Mouse (Mus musculus) hindbrain, embryonic 10.5 days (tissue): ENCODE data around the gene Alkbh3. TPM values are rescaled to one million over a fixed set of nuclear protein-coding genes. Genes with fewer than 3 reads are reported as not detected.
A peak's percentile ranks its signal among the peaks of the same experiment; 100 is the strongest.

ENCODE experiments used
- DNase-seq: peaks from one replicate; pipeline ENCODE4 v3.0.0-alpha.2; 2017; ENCODE audit warnings: low spot score
- H3K27ac ChIP-seq: fragments of 300-500 bp; sonication (generic); 2 replicates; pipeline ENCODE4 v1.5.1; 2016; ENCODE audit warnings: mild to moderate bottlenecking, moderate library complexity
- H3K27me3 ChIP-seq: fragments of 300-500 bp; sonication (generic); 2 replicates; pipeline ENCODE4 v1.6.1; 2016; ENCODE audit warnings: mild to moderate bottlenecking; ENCODE audit not compliant: poor library complexity, insufficient read depth, severe bottlenecking
- H3K36me3 ChIP-seq: fragments of 300-500 bp; sonication (generic); 2 replicates; pipeline ENCODE4 v1.6.1; 2016; ENCODE audit warnings: mild to moderate bottlenecking, moderate library complexity
- H3K4me1 ChIP-seq: fragments of 300-500 bp; sonication (generic); replicated peaks from 2 replicates; pipeline ENCODE4 v1.6.1; 2016; ENCODE audit warnings: mild to moderate bottlenecking
- H3K4me3 ChIP-seq: fragments of 300-500 bp; sonication (generic); 2 replicates; pipeline ENCODE4 v1.5.1; 2016; ENCODE audit warnings: mild to moderate bottlenecking, moderate library complexity
- H3K9me3 ChIP-seq: fragments of 300-500 bp; sonication (generic); 2 replicates; pipeline ENCODE4 v1.6.1; 2016; ENCODE audit warnings: mild to moderate bottlenecking, moderate library complexity
- WGBS: fragments of 180-500 bp; shearing (Covaris S2); methylation state at CpG from one replicate; pipeline ENCODE4 v1.1.7; 2016; 5-methylcytosine and 5-hydroxymethylcytosine counted together
- polyA plus RNA-seq: library from polyadenylated mRNA; unstranded; fragments of >200 nt; fragmentation: Nextera tagmentation; extraction: Ambion mirVana; gene quantifications from 2 replicates; pipeline ENCODE4 v1.2.1, GENCODE M21; 2016

Alkbh3 gene
- polyA plus RNA-seq, 1 experiment from 2014 or later: 58.7 TPM

DNA sequence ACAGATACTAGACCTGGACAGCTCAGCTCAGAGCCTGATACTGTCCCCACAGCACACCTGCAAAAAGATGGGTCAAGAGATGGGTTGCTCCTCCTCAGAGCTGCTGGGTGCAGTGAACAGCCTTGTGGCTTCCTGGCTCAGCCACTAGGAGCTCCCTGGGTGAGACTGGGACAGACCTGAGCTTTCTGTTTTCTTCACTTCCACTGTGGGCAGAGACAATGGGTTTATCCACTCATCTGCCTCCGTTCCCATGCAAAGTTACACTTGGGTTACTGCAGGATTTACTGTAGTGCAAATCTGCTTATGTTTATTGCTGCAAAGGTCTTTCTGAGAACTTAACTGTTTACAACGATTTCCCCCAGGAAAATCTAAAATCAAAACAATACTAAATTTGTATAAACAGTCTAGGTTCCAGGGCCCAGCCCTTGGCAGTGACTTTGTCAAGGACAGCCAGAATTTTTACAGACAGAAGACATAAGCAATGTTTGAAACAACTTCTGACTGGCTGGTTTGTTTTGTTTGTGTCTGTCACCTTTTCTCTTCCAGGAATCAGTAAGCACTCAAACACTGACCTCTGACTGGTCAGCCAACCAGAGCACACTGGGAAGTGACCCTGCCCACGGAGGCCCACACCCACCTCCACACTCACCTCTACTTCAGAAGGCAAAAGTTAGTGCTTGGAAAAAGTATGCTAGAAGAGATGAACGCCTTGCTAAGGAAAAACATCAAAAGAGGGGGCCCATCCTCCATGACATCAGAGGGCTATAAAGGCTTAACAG is 28.0 kb downstream of the Alkbh3 start:
- WGBS: 88% methylated on average over 4 of the region's 4 CpGs

DNA sequence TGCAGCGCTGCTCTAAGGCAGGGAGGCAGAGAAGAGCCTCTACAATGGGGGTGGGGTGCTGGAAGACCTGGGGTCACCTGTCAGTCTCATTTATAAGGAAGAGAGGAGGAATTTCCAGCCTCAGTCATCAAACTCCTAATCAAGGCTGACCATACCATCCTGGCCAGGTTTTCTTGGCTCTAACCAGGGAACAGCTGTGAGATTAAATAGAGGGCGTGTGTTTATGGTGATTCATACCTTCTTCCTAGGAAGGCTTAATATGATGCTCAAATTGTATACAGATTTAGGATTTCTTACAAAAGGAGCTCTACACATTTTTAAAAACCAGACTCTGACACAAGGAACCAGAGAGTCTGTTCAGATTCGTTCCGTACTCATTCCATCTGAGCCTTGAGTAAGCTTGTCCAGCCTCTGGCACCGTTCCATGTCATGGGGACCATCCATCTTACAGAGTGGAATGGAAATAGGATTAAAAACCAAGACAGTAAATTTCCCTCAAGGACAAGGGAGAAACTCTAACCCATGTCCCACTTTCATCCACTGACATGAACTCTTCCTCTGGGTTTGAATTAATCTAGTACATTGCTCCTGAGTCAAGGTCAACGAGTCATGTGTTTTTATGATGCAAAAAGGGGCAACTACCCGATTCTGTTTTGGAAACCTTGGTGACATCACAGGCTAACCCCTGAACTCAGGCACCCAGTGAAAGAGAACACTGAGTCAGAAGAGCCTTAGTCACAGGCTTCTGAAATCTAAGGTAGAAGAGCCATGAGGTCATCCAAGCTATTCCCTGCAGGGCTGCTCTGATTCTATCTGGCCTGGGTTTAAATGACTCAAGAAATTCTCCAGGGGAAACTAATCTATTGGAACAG is 31.1 kb downstream of the Alkbh3 start:
- Histone ChIP-seq H3K9me3 (no peaks in the 10 kb centered on the region), H3K27ac (no peak overlapping the region), H3K4me1 (peaks cover 28% of the 10 kb centered on the region), H3K4me3 (no peak overlapping the region), H3K36me3 (peaks cover 58% of the 10 kb centered on the region), H3K27me3 (peaks cover 17% of the 10 kb centered on the region)
- 93% methylated on average over 7 of the region's 7 CpGs for WGBS
- DNase-seq: no peak

More for the DNA sequence above, 28.0 kb downstream of the Alkbh3 start:
- Histone ChIP-seq H3K36me3 (peaks cover 86% of the 10 kb centered on the region), H3K4me1 (peaks cover under 1% of the 10 kb centered on the region; the same call in 1 of the 2 replicates), H3K27me3 (peaks cover 4% of the 10 kb centered on the region; the same call in 1 of the 2 replicates), H3K27ac (no peak overlapping the region), H3K9me3 (no peaks in the 10 kb centered on the region), H3K4me3 (no peak overlapping the region)
- DNase-seq: no peak

- Histone ChIP-seq H3K27ac (peak overlapping the region; percentile 83), H3K36me3 (peaks cover 31% of the 10 kb centered on the region), H3K9me3 (no peaks in the 10 kb centered on the region), H3K27me3 (peaks cover 36% of the 10 kb centered on the region), H3K4me1 (peaks cover 28% of the 10 kb centered on the region), H3K4me3 (peak overlapping the region; percentile 57)
- WGBS: 3% methylated on average over 37 of the region's 37 CpGs
- DNase-seq: peak; percentile 56
These were observed 34.0 kb downstream of the Alkbh3 start for GRCm38 (mm10) chr2:93976436-93977252.

DNA sequence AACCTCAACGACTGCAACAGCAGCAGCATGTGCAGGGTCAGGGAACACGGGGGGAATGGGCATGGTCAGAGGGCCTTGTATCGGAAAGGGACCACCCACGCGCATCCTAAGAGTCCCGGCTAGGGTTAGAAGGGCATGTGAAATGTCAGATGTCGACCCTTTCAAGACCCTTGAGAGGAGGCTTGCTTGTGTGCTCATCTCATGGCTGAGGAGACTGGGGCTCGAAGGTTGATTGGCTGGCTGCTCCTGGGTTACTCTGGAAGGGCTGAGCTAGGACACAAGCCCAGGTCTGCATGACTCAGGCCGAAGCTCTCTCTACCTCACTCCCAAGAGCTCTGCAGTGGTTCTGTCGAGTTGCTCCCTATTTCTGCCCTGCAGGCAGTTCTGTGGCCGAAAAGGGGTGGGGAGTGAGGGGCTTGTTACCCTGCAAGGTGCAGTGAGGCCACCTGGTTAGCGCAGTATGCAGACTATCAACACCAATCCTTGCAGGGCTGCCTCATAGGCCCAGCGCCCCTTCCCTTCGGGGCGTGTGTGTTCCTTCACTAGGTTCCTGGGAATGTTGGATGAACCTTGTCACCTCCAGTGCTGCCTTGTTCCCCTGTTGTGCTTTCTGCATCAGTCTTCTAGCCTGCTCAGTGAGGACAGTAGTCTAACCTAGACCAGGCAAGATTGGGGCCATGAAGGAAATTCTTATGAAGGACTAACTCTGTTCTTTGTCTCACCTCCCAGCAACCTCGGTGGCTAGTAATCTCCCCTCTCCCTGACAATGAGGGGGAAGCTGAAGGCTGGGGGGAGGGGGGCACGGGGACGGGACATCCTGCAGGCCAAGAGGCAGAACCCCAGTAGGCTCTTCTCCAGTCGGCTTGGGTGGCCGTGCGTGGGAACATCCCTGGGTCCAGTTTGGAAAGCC is 34.8 kb downstream of the Alkbh3 start:
- DNase-seq: peak; percentile 52
- WGBS: 9% methylated on average over 21 of the region's 21 CpGs
- Histone ChIP-seq H3K9me3 (no peaks in the 10 kb centered on the region), H3K4me3 (peak overlapping the region; percentile 57), H3K36me3 (peaks cover 22% of the 10 kb centered on the region), H3K27ac (peak overlapping the region; percentile 83), H3K4me1 (peaks cover 28% of the 10 kb centered on the region), H3K27me3 (peaks cover 40% of the 10 kb centered on the region)

DNA sequence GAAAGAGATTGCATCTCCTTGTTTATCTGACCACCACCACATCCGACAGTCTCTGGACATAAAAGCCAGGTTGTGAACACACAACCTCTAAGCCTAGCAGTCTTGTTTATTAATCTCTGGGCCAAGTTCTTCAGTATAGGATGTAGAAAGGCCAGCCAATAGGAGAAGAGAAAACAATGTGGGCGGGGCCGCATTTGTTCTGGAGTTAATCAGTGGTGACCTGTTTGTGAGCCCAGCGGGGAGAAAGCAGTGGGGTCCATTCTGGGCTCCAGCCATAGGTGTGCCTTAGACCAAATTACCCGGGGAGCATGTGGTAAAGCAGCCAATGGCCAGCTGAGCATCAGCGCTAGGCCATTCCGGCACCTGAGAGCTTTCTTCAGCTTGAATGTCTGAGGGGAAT is 35.6 kb downstream of the Alkbh3 start:
- DNase-seq: no peak
- H3K4me1 ChIP-seq: peaks cover 28% of the 10 kb centered on the region
- H3K27ac ChIP-seq: no peak overlapping the region
- H3K9me3 ChIP-seq: no peaks in the 10 kb centered on the region
- peaks cover 15% of the 10 kb centered on the region for H3K36me3 ChIP-seq
- H3K27me3 ChIP-seq: peaks cover 40% of the 10 kb centered on the region
- 44% methylated on average over 7 of the region's 7 CpGs for WGBS
- no peak overlapping the region for H3K4me3 ChIP-seq

- H3K4me3 ChIP-seq: no peak overlapping the region
- no peak for DNase-seq
- H3K27me3 ChIP-seq: peaks cover 33% of the 10 kb centered on the region
- no peak overlapping the region for H3K27ac ChIP-seq
- no peaks in the 10 kb centered on the region for H3K36me3 ChIP-seq
- H3K9me3 ChIP-seq: no peaks in the 10 kb centered on the region
- 73% methylated on average over 3 of the region's 3 CpGs for WGBS
- H3K4me1 ChIP-seq: peaks cover 18% of the 10 kb centered on the region
These were observed 39.0 kb downstream of the Alkbh3 start for GRCm38 (mm10) chr2:93971647-93972046.

DNA sequence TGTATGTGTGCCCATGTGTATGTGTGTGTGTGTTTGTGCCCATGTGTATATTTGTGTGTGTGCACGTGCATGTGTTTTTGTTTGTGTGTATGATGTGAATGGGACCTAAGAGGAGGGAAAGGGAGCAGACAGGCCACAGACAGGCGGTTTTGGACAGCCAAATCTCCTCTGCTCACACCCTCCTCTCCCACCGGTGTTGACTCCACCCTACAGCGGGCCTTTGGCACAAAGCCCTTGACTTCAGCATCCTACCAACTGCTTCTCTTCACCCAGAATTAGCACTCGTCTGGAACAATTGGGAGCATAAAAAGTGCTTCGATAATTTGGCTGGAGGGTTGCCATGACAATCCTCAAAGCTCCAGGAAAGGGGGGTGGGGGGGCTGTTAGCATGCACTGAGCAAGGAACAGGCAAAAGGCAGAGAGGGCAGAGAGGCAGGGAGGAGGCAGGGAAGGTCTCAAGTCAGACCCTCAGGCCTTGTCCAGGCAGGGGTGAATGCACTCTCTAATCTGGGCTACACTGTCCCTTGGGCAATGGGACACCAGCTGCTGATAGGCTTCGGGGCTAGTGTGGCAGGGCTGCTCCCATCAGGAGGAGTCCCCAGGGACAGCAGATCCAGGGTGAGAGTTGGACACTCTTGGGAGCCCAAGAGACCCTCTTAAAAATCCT is 46.0 kb downstream of the Alkbh3 start:
- no peak for DNase-seq
- 65% methylated on average over 7 of the region's 7 CpGs for WGBS
- peaks cover 9% of the 10 kb centered on the region; the same call in 1 of the 2 replicates for H3K27me3 ChIP-seq
- H3K4me3 ChIP-seq: no peak overlapping the region
- no peaks in the 10 kb centered on the region for H3K9me3 ChIP-seq
- no peak overlapping the region for H3K27ac ChIP-seq
- no peaks in the 10 kb centered on the region for H3K36me3 ChIP-seq
- H3K4me1 ChIP-seq: peaks cover 7% of the 10 kb centered on the region

DNA sequence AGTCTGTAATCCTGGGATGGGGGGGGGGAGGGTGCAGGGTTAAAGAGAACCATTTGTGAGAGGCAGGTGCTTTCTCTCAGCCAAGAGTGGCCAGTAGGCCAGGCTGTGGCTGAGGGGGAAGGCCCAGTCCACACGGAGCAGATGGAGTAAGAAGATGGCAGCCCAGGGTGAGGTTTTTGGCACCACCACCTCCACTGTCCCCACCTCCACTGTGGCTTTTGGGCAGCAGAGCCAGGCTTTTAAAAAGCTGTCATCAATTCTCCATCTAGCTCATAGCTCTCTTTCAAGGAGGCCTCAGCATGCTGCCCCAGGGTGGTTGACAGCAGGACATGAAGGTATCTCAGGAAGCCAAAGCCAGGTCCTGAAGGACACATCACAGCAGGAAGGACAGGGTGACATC is 46.8 kb downstream of the Alkbh3 start:
- peaks cover 7% of the 10 kb centered on the region for H3K4me1 ChIP-seq
- H3K4me3 ChIP-seq: no peak overlapping the region
- no peak overlapping the region for H3K27ac ChIP-seq
- H3K9me3 ChIP-seq: no peaks in the 10 kb centered on the region
- H3K36me3 ChIP-seq: no peaks in the 10 kb centered on the region
- WGBS: 81% methylated on average over 1 of the region's 1 CpGs
- peaks cover 12% of the 10 kb centered on the region for H3K27me3 ChIP-seq
- no peak for DNase-seq

GRCm38 (mm10) chr2:93961716-93962115 is 48.9 kb downstream of the Alkbh3 start:
- peaks cover 33% of the 10 kb centered on the region for H3K27me3 ChIP-seq
- no peaks in the 10 kb centered on the region for H3K36me3 ChIP-seq
- H3K4me3 ChIP-seq: no peak overlapping the region
- H3K27ac ChIP-seq: no peak overlapping the region
- 78% methylated on average over 8 of the region's 8 CpGs for WGBS
- no peaks in the 10 kb centered on the region for H3K9me3 ChIP-seq
- no peak for DNase-seq
- peaks cover 16% of the 10 kb centered on the region for H3K4me1 ChIP-seq

DNA sequence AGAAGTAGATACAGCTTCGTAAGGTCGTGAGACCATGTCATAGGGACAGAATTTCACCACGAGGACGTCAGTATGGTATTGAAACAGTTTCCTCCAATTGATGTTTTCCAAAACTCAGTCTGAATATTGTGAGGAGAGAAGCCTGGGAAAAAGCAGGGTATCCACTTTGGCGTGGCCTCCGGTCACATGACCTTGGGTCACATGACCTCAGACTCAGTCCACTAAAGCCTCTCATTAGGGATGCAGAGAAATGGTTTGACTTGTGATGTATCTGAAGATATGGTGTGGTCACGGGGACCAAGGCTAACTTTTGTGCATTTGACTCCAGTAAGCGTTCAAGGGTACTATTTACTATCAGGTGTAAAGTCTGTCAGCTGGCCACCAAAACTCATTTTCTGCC is 51.3 kb downstream of the Alkbh3 start:
- Histone ChIP-seq H3K4me3 (no peak overlapping the region), H3K4me1 (peaks cover 33% of the 10 kb centered on the region), H3K9me3 (no peaks in the 10 kb centered on the region), H3K27me3 (peaks cover 56% of the 10 kb centered on the region), H3K27ac (no peak overlapping the region), H3K36me3 (no peaks in the 10 kb centered on the region)
- no peak for DNase-seq
- 78% methylated on average over 8 of the region's 8 CpGs for WGBS

DNA sequence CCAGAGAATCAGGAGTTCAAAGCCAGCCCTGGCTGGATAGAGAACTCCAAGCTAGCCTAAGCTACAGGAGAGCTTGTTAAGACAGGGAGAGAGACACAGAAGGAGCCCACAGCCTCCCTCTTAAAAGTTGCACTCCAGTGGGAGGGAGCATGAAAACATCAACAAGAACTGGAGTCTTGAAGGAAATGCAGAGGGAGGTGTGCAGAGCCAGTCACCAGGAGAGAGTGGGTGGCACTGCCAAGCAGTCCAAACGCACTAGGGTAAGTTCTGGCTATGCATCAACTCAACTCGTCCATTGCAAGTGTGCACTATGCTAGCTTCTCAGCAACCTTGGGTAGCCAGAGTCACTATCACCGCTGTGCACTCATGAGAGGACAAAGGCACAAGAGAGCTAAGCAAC is 52.4 kb downstream of the Alkbh3 start:
- H3K27me3 ChIP-seq: peaks cover 68% of the 10 kb centered on the region
- DNase-seq: no peak
- no peaks in the 10 kb centered on the region for H3K36me3 ChIP-seq
- no peaks in the 10 kb centered on the region for H3K9me3 ChIP-seq
- no peak overlapping the region for H3K4me3 ChIP-seq
- 69% methylated on average over 3 of the region's 3 CpGs for WGBS
- no peak overlapping the region for H3K27ac ChIP-seq
- peaks cover 36% of the 10 kb centered on the region for H3K4me1 ChIP-seq
